Comparison of ENCODE assay signal across 23 mouse cellular contexts in the genomic region with DNA sequence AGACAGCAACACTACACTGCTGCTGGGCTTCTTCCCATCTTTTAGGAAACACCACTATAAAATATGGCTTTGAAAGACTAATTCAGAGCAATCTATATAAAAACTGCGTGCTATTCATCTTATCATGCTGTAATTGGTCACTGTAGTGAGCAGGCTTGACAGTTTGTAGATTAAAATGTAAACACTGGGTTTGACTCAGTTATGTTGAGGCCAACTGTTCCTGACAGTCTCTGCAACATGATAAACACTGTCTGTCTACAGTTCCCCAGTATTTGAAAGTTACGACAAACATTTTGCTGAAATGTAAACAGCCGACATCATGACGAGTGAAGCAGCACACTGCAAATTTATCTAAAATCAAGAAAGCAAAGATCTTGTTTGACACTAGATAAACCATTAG.
A peak's percentile ranks its signal among the peaks of the same experiment; 100 is the strongest.
DNase-seq lines count a peak whose midpoint lies in the region; ATAC-seq and TF ChIP-seq lines count a peak whose summit lies in the region.
"Had no signal": no experiment of that assay in that cellular context is flagged by ENCODE, and none has a peak within 500 bp of the region (broad histone marks: within the 10 kb centered on the region; RNA-seq: fewer than 3 reads in every experiment).

No protein-coding gene starts in this region.

- WGBS in forebrain, embryonic 15.5 days, result 62% methylated on average over 4 of the region's 4 CpGs
- 90% methylated on average over 4 of the region's 4 CpGs for WGBS in forebrain, embryonic 11.5 days
- WGBS in lung, embryonic 14.5 days, result 20% methylated on average over 4 of the region's 4 CpGs

- H3K4me1 ChIP-seq in forebrain, embryonic 15.5 days, result no peaks in the 10 kb centered on the region
- H3K4me1 ChIP-seq in forebrain, embryonic 11.5 days (replicated peaks; ENCODE audit: control insufficient read depth, insufficient read depth, low read length), result no peaks in the 10 kb centered on the region
- no peaks in the 10 kb centered on the region for H3K4me1 ChIP-seq in lung, embryonic 14.5 days (ENCODE audit: insufficient read depth)
- H3K4me1 ChIP-seq: embryonic facial prominence, embryonic 13.5 days; heart, embryonic 10.5 days; hindbrain, embryonic 12.5 days had no signal

- no peak overlapping the region for H3K9ac ChIP-seq in forebrain, embryonic 15.5 days (replicated peaks)
- no peak overlapping the region for H3K9ac ChIP-seq in forebrain, embryonic 11.5 days (ENCODE audit: low read length)
- H3K9ac ChIP-seq in lung, embryonic 14.5 days, result no peak overlapping the region
- H3K9ac ChIP-seq: embryonic facial prominence, embryonic 13.5 days; hindbrain, embryonic 12.5 days had no signal

- no peak for DNase-seq in forebrain, embryonic 11.5 days (ENCODE audit: low spot score)
- peak; percentile 69 for DNase-seq in lung, embryonic 14.5 days
- no peak for DNase-seq in lung, postnatal 10 days
- DNase-seq in NIH3T3 (ENCODE audit: low read depth), result peak; percentile 43
- DNase-seq in brain, embryonic 18.5 days (ENCODE audit: low read depth, low spot score), result peak; percentile 4
- DNase-seq in heart, adult 9 months (ENCODE audit: low spot score in 2 of 2), result no peak
- DNase-seq: adrenal gland, adult 2 months; adrenal gland, postnatal 25 days; cerebellum, adult 11 months; cerebellum, adult 8-10 months; cerebellum, postnatal 14 days; embryo, embryonic 11 days; gastrocnemius, postnatal 14 days; heart, postnatal 10 days; heart, postnatal 4 days; kidney, adult 8-10 months had no signal

- peak overlapping the region; percentile 23; the same call in 1 of the 2 replicates for H3K27ac ChIP-seq in forebrain, embryonic 15.5 days (replicated peaks)
- no peak overlapping the region for H3K27ac ChIP-seq in forebrain, embryonic 11.5 days (ENCODE audit: low read depth, low read length)
- no peak overlapping the region for H3K27ac ChIP-seq in lung, embryonic 14.5 days (ENCODE audit: low read depth)
- H3K27ac ChIP-seq: embryonic facial prominence, embryonic 13.5 days; heart, embryonic 10.5 days; hindbrain, embryonic 12.5 days had no signal

- H3K4me2 ChIP-seq in forebrain, embryonic 15.5 days (replicated peaks), result no peak overlapping the region
- H3K4me2 ChIP-seq in forebrain, embryonic 11.5 days (ENCODE audit: low read depth, low read length, severe bottlenecking), result no peak overlapping the region
- H3K4me2 ChIP-seq in lung, embryonic 14.5 days, result no peak overlapping the region
- H3K4me2 ChIP-seq: embryonic facial prominence, embryonic 13.5 days; hindbrain, embryonic 12.5 days had no signal

- H3K9me3 ChIP-seq in forebrain, embryonic 15.5 days, result no peaks in the 10 kb centered on the region
- no peaks in the 10 kb centered on the region for H3K9me3 ChIP-seq in forebrain, embryonic 11.5 days (ENCODE audit: control insufficient read depth, low read length)
- no peaks in the 10 kb centered on the region for H3K9me3 ChIP-seq in lung, embryonic 14.5 days (ENCODE audit: low read depth, low read length)
- H3K9me3 ChIP-seq: embryonic facial prominence, embryonic 13.5 days; heart, embryonic 10.5 days; hindbrain, embryonic 12.5 days had no signal

- no peak for TF ChIP-seq CTCF in lung, embryonic 14.5 days (IDR thresholded peaks at IDR 0.05; ENCODE audit: low read depth)

- no peak overlapping the region for H3K4me3 ChIP-seq in forebrain, embryonic 15.5 days
- no peak overlapping the region for H3K4me3 ChIP-seq in forebrain, embryonic 11.5 days (ENCODE audit: low read depth, low read length)
- H3K4me3 ChIP-seq in lung, embryonic 14.5 days (ENCODE audit: low read depth, low read length), result no peak overlapping the region
- H3K4me3 ChIP-seq: embryonic facial prominence, embryonic 13.5 days; heart, embryonic 10.5 days; hindbrain, embryonic 12.5 days had no signal

- no peaks in the 10 kb centered on the region for H3K27me3 ChIP-seq in forebrain, embryonic 15.5 days
- no peaks in the 10 kb centered on the region for H3K27me3 ChIP-seq in forebrain, embryonic 11.5 days (ENCODE audit: control insufficient read depth, insufficient read depth, low read length)
- H3K27me3 ChIP-seq in lung, embryonic 14.5 days (ENCODE audit: insufficient read depth, low read length), result no peaks in the 10 kb centered on the region
- H3K27me3 ChIP-seq: CH12.LX; embryonic facial prominence, embryonic 13.5 days; hindbrain, embryonic 12.5 days had no signal

- no peaks in the 10 kb centered on the region for H3K36me3 ChIP-seq in forebrain, embryonic 15.5 days
- H3K36me3 ChIP-seq in forebrain, embryonic 11.5 days (ENCODE audit: control insufficient read depth, insufficient read depth, low read length), result no peaks in the 10 kb centered on the region
- H3K36me3 ChIP-seq in lung, embryonic 14.5 days (ENCODE audit: insufficient read depth), result no peaks in the 10 kb centered on the region
- H3K36me3 ChIP-seq: embryonic facial prominence, embryonic 13.5 days; heart, embryonic 10.5 days; hindbrain, embryonic 12.5 days had no signal

- no peak for ATAC-seq in forebrain, embryonic 15.5 days (replicated peaks)
- ATAC-seq in forebrain, embryonic 11.5 days (replicated peaks; ENCODE audit: low FRiP score), result no peak
- ATAC-seq in lung, embryonic 14.5 days (ENCODE audit: insufficient read depth), result peak; percentile 92
- ATAC-seq: hindbrain, embryonic 16.5 days; inflammation-experienced regulatory T-cells, adult 6 months had no signal

Comparison
In these comparisons a context has a peak if more than half of its experiments do, and no peak if none do; other contexts are left out.
1. DNase-seq: peak in lung, embryonic 14.5 days (single experiment), NIH3T3 (single experiment) and brain, embryonic 18.5 days (single experiment); none in forebrain, embryonic 11.5 days (single experiment), lung, postnatal 10 days (single experiment) and heart, adult 9 months (0 of 2).